Mouse (Mus musculus) left cerebral cortex, postnatal 36 days (tissue): Measurements from ENCODE around the gene Rere. TPM values are rescaled to one million over a fixed set of nuclear protein-coding genes. Genes with fewer than 3 reads are reported as not detected.
"Not testable (repeated sequence)": the region's sequence is repeated elsewhere in the genome, so short reads cannot be mapped to it uniquely, and the experiment has no call there.

Experiments
- DNase-seq, 2 experiments: peaks; one replicate each; pipeline ENCODE4 v3.0.0; 2021 to 2022; ENCODE audit warnings: low spot score in 2 of 2, mixed read lengths in 1 of 2
- intact Hi-C: fragments of 180-260 bp; cut with DNase I; formaldehyde crosslinking; loops from one replicate; pipeline ENCODE4 v1.15.1; 2025
- total RNA-seq, 2 experiments: library from RNA; stranded (reverse); gene quantifications; 2 replicates each; pipeline ENCODE4 v1.2.3; 2021

Rere gene
- total RNA-seq, 2 experiments from 2014 or later: 86.7 to 131 TPM

DNA sequence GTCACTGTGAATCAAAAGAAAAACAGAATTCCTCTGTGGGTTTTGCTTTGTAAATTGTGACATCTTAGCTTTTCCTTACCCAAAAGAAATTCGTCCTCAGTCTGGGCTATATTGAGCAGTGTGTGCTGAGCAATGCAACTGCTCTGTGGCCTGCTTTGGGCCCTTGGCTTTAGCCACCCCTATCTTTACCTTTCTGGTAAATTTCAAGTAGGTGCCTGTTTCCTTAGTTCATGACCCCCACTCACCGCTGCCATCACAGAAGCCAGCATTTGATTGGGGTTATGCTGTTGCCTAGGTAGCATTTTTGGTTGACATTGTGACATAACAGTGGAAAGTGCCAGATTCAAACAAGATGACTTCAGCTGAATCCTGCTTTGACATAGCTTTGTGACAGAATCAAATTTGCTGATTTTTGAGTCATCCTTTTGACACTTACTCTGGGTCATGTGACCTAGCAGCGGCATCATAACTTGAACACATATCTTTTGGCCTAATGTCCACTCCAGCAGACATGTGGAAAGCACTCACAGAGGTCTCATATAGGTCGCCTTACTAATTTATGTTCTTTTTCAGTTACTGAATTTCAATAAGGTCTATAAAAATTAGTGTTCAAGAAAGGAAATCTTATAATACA, 192.1 kb downstream of the Rere start:
- DNase-seq: no peak
- intact Hi-C loops: no loop called here

DNA sequence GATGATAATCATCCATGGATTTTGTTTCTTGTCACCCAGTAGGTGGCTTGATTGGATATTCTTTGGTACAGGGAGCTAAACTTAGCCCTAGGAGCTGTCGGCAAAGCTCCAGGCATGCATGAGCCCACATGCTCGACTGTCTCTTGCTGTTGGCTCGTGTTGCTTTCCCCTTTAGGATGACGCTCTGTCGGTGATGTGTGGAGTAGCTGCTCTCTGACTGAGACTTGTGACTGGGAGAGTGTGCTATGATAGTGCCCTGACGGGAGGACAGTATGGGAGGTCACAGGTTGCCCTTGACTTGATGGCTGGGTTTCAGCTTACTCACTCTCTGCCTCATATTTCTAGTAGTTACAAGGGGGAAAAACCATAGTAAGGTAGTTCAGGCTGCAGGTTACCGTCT, 192.6 kb downstream of the Rere start:
- peak; percentile 43 to 45 for DNase-seq
- intact Hi-C loops: no loop called here

DNA sequence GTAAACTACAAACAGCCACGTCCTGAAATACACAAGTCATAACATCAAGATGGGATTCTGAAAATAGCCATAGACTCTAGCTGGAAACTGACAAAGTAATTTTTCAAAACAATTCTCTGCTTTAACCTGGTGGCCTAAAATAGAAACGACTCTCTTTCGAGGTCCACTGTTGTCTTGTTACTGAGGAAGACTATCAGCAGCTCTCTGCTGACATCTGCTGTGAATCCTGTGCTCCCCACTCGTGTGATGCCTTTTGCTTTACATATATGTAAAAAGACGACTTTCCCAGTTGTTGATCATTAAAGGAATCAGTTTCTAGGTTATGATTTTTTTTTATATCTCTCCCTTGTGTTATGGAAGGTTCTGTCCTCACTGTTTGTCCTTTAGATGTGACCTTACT, 194.8 kb downstream of the Rere start:
- intact Hi-C loops: no loop called here
- no peak for DNase-seq

GRCm38 (mm10) chr4:150478006-150478405, 196.6 kb downstream of the Rere start:
- no peak for DNase-seq
- intact Hi-C loops: no loop called here

- DNase-seq, intact Hi-C loops: not testable (repeated sequence)
Observed at GRCm38 (mm10) chr4:150483081-150483480, 201.6 kb downstream of the Rere start.

GRCm38 (mm10) chr4:150486097-150486496, 204.7 kb downstream of the Rere start:
- DNase-seq: no peak

GRCm38 (mm10) chr4:150487109-150487508, 205.7 kb downstream of the Rere start:
- intact Hi-C loops: no loop called here
- DNase-seq: no peak

More at GRCm38 (mm10) chr4:150486097-150486496, 204.7 kb downstream of the Rere start:
- intact Hi-C loops: no loop called here

DNA sequence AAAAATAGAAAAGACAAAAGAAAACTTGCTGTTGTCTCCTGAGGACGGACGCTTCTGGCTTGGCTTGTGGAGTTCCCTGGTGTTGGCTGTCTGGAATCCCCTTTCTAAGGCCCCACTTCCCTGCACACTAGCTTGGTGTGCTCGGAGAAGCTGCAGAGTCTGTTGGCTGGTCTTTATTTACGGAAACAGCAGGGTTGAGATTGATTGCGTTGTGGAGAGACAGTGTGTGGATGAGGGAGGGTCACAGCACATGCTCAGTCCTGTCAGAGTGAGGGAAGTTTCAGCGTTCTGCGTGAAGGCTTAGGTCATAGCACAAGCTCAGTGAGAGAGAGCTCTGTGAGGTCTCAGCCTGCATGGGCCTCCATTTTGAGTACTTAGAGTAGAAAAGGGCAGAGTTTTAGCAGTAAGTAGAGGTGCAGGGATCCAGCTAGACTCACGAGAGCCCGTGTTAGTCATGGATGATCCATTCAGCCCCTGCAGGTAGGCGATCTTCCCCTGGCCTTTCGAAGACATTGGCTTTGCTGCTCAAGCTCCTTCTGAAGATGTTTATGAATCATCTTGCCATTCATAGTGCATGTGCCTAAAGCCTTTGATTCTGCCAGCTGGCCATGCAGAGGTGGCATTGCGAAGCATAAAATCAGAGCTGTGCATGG, 206.8 kb downstream of the Rere start:
- intact Hi-C loops: no loop called here
- DNase-seq: peak; percentile 75 to 79

GRCm38 (mm10) chr4:150488767-150489166, 207.3 kb downstream of the Rere start:
- intact Hi-C loops: no loop called here
- DNase-seq: no peak

- no peak for DNase-seq
- intact Hi-C loops: no loop called here
Observed at GRCm38 (mm10) chr4:150490050-150490449, 208.6 kb downstream of the Rere start.

DNA sequence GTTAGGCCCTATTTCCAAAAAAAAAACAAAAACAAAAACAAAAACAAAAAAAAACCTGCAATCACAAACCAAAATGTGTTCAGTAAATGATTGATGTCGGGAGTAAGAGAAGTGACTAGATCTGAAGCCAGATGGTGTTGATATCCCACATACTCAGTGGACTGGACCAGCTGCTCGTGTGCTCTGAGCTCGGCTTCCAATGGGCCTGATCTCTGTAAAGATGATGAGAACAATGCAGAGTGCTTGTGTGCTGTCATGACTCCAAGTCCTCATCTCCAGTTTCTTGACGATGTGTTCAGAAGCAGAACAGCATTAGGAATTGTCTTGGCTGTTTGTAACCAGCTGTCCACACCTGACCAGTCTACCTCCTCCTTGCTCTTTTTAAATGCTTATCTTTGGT, 210.3 kb downstream of the Rere start:
- intact Hi-C loops: no loop called here

GRCm38 (mm10) chr4:150493258-150493937, 212.0 kb downstream of the Rere start:
- intact Hi-C loops: no loop called here
- no peak for DNase-seq

More for the DNA sequence above, 210.3 kb downstream of the Rere start:
- no peak for DNase-seq

- intact Hi-C loops, DNase-seq: not testable (repeated sequence)
Observed at GRCm38 (mm10) chr4:150493938-150494330, 212.5 kb downstream of the Rere start.

DNA sequence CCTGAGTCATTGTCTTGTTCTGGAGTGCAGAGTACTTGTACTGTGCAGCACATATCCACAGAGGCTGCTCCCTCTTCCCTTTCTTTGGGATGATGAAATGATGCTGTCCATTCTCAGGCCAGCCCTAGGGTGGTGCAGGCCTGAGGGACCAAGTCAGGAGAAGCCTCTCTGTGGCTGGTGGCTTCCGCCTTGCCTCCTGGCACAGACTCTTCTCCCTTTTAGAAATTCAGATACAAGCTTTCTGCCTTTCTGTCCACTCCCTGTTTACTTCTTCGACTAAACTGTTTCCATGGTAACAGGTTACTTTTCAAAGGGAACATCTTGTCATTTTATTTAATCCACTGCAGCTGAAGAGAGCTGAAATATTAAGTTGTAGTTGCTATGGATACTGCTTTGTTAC, 214.1 kb downstream of the Rere start:
- intact Hi-C loops: no loop called here
- DNase-seq: no peak

DNA sequence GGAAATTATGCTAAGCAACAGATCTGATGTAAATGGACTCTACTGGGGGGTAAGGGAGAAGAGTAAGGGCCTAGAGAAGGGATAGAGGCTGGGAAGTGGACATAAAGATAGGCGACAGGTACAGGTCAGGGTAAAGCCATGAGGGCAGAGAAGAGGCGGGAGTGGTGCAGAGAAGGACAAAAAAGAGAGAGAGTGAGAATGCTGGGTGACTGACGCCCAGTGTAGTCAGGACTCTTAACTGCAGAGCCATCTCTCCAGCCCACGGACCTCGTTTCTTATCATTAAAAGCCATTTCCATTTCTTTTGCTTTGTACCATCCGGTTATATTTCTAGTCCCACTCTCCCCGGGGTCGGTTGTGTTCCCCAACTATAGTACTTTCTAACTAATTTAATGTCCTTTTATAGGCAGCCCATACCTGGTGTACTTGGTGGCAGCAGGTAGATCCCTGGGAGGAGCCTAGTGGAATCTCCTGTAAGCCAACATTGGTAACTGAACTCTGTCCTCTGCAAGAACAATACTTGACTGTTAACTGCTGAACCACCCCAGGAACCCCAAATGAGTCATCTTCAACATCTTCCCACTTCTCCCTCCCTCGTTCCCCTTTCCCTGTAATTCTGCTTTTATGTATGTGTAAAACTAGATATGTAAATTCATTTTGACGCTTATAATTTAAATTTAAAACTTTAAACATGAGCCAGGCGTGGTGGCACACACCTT, 223.0 kb downstream of the Rere start:
- intact Hi-C loops: no loop called here
- DNase-seq: no peak

GRCm38 (mm10) chr4:150509026-150509712, 227.7 kb downstream of the Rere start:
- intact Hi-C loops: no loop called here
- DNase-seq: no peak

- no peak for DNase-seq
- intact Hi-C loops: no loop called here
Observed at GRCm38 (mm10) chr4:150510036-150510435, 228.6 kb downstream of the Rere start.

DNA sequence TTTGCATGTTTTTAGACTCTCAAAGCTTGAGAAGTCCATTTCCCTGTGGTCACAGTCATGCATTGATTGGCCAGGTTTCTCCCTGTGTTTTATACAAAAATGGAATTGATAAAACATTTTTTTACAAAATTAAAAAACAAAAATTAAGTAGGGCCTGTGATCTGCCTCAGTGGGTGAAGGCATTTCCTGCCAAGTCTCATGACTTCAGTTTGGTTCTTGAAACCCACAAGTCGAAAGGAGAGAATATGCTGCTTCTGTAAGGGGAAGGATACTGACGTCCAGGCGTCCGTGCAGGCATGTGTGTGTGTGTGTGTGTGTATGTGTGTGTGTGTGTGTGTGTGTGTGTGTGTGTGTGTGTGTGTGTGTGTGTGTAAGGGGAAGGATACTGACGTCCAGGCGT, 231.9 kb downstream of the Rere start:
- intact Hi-C loops, DNase-seq: not testable (repeated sequence)

DNA sequence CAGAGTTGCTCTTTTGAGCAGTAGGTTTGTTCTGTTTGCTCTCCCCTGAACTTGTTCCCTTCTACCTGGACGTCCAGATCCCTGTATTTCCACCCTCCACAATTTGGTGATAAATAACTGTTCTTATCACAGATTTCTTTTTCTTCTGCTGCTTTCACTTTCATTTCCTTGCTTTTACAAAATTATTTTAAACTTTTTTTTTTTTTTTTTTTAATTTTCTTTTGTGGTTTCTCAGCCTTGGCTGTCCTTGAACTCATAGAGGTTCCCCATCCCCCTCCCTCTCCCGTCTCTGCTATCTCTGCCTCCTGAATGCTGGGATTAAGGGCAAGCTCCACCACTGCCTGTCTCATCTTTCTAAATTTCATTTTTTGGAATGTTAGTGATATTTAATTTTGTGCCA, 234.8 kb downstream of the Rere start:
- no peak for DNase-seq

DNA sequence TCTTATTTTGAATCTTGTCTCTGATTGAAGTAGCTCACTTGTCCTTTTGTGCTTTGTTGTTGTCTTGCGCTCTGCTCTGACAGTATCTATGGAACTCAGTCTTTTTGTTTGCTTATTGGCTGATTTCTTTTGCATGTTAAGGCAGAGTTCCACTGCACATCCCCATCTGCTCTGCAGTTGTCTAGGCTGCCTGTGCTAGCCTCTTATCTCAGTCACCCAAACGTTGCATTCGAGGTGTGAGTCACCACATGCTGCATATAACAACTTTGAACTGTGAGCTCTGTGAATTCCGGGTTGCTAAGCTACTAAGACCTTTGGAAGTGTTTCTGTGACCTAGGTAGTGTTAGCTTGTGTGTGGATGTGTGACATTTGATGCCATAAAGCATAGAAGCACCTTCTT, 235.9 kb downstream of the Rere start:
- intact Hi-C loops: no loop called here

More for the DNA sequence above, 234.8 kb downstream of the Rere start:
- intact Hi-C loops: no loop called here

More for the DNA sequence above, 235.9 kb downstream of the Rere start:
- DNase-seq: no peak
